Mouse (Mus musculus): ENCODE data around the gene Lzts2. TPM values are rescaled to one million over a fixed set of nuclear protein-coding genes. Genes with fewer than 3 reads are reported as not detected.

The Lzts2 gene
- polyA plus RNA-seq, 1 experiment from 2014 or later, result 107 TPM

- no peaks in the 10 kb centered on the region for H3K9me3 ChIP-seq
- peaks cover 23% of the 10 kb centered on the region for H3K4me1 ChIP-seq
- H3K9ac ChIP-seq, result peak overlapping the region; percentile 47; the same call in 1 of the 2 replicates
- peaks cover 6% of the 10 kb centered on the region; the same call in 1 of the 2 replicates for H3K36me3 ChIP-seq
- ATAC-seq (ENCODE audit: insufficient number of reproducible peaks, insufficient read depth, low FRiP score, low TSS enrichment), result no peak
- H3K27me3 ChIP-seq, result no peaks in the 10 kb centered on the region
- H3K4me3 ChIP-seq, result peak overlapping the region; percentile 52
- H3K4me2 ChIP-seq (replicated peaks), result peak overlapping the region; percentile 73
- WGBS, result 40% methylated on average over 7 of the region's 7 CpGs
- H3K27ac ChIP-seq, result peak overlapping the region; percentile 96
These were observed 43.5 kb downstream of the Lzts2 start for GRCm38 (mm10) chr19:45057724-45058112.

GRCm38 (mm10) chr19:45058113-45058839, 44.1 kb downstream of the Lzts2 start:
- peak overlapping the region; percentile 73 for H3K4me2 ChIP-seq (replicated peaks)
- peaks cover 6% of the 10 kb centered on the region; the same call in 1 of the 2 replicates for H3K36me3 ChIP-seq
- peaks cover 23% of the 10 kb centered on the region for H3K4me1 ChIP-seq
- under 1% methylated on average over 34 of the region's 34 CpGs for WGBS
- peak overlapping the region; percentile 96 for H3K27ac ChIP-seq
- H3K9ac ChIP-seq, result peak overlapping the region; percentile 72
- ATAC-seq (ENCODE audit: insufficient number of reproducible peaks, insufficient read depth, low FRiP score, low TSS enrichment), result peak; percentile 94
- no peaks in the 10 kb centered on the region for H3K27me3 ChIP-seq
- no peaks in the 10 kb centered on the region for H3K9me3 ChIP-seq
- H3K4me3 ChIP-seq, result peak overlapping the region; percentile 52

GRCm38 (mm10) chr19:45058841-45059240, 44.6 kb downstream of the Lzts2 start:
- no peak for ATAC-seq (ENCODE audit: insufficient number of reproducible peaks, insufficient read depth, low FRiP score, low TSS enrichment)
- Histone ChIP-seq H3K4me1 (peaks cover 23% of the 10 kb centered on the region), H3K9me3 (no peaks in the 10 kb centered on the region), H3K27ac (peak overlapping the region; percentile 96), H3K27me3 (peaks cover under 1% of the 10 kb centered on the region), H3K4me3 (peak overlapping the region; percentile 52), H3K4me2 (replicated peaks) (peak overlapping the region; percentile 73), H3K36me3 (0 out of 2 replicates have a peak, but pooled peaks cover under 1% of the 10 kb centered on the region), H3K9ac (peak overlapping the region; percentile 72)
- WGBS, result under 1% methylated on average over 14 of the region's 14 CpGs

- no peak overlapping the region for H3K4me3 ChIP-seq
- H3K9me3 ChIP-seq, result no peaks in the 10 kb centered on the region
- no peak for ATAC-seq (ENCODE audit: insufficient number of reproducible peaks, insufficient read depth, low FRiP score, low TSS enrichment)
- H3K4me2 ChIP-seq (replicated peaks), result peak overlapping the region; percentile 17; the same call in 1 of the 2 replicates
- peaks cover 50% of the 10 kb centered on the region for H3K27me3 ChIP-seq
- H3K4me1 ChIP-seq, result 0 out of 2 replicates have a peak, but pooled peaks cover 10% of the 10 kb centered on the region
- WGBS, result 45% methylated on average over 20 of the region's 20 CpGs
- H3K27ac ChIP-seq, result no peak overlapping the region
- no peaks in the 10 kb centered on the region for H3K36me3 ChIP-seq
- no peak overlapping the region for H3K9ac ChIP-seq
These were observed 49.5 kb downstream of the Lzts2 start for GRCm38 (mm10) chr19:45063565-45064292.

GRCm38 (mm10) chr19:45065226-45065625, 51.0 kb downstream of the Lzts2 start:
- WGBS, result 6% methylated on average over 21 of the region's 21 CpGs
- Histone ChIP-seq H3K9ac (no peak overlapping the region), H3K27me3 (peaks cover 56% of the 10 kb centered on the region), H3K4me1 (0 out of 2 replicates have a peak, but pooled peaks cover 4% of the 10 kb centered on the region), H3K4me3 (no peak overlapping the region), H3K36me3 (no peaks in the 10 kb centered on the region), H3K9me3 (no peaks in the 10 kb centered on the region), H3K4me2 (replicated peaks) (no peak overlapping the region), H3K27ac (no peak overlapping the region)
- no peak for ATAC-seq (ENCODE audit: insufficient number of reproducible peaks, insufficient read depth, low FRiP score, low TSS enrichment)

- Histone ChIP-seq H3K4me1 (0 out of 2 replicates have a peak, but pooled peaks cover 4% of the 10 kb centered on the region), H3K9ac (no peak overlapping the region), H3K36me3 (no peaks in the 10 kb centered on the region), H3K4me3 (no peak overlapping the region), H3K9me3 (no peaks in the 10 kb centered on the region), H3K27me3 (peaks cover 62% of the 10 kb centered on the region), H3K27ac (no peak overlapping the region), H3K4me2 (replicated peaks) (no peak overlapping the region)
- ATAC-seq (ENCODE audit: insufficient number of reproducible peaks, insufficient read depth, low FRiP score, low TSS enrichment), result no peak
- WGBS, result 14% methylated on average over 17 of the region's 17 CpGs
These were observed 53.0 kb downstream of the Lzts2 start for GRCm38 (mm10) chr19:45067170-45067569.

- no peak overlapping the region for H3K4me2 ChIP-seq (replicated peaks)
- H3K9me3 ChIP-seq, result no peaks in the 10 kb centered on the region
- H3K36me3 ChIP-seq, result no peaks in the 10 kb centered on the region
- WGBS, result 75% methylated on average over 7 of the region's 7 CpGs
- peaks cover 62% of the 10 kb centered on the region for H3K27me3 ChIP-seq
- ATAC-seq (ENCODE audit: insufficient number of reproducible peaks, insufficient read depth, low FRiP score, low TSS enrichment), result no peak
- H3K9ac ChIP-seq, result no peak overlapping the region
- H3K4me1 ChIP-seq, result 0 out of 2 replicates have a peak, but pooled peaks cover 4% of the 10 kb centered on the region
- H3K4me3 ChIP-seq, result no peak overlapping the region
- H3K27ac ChIP-seq, result no peak overlapping the region
These were observed 53.7 kb downstream of the Lzts2 start for GRCm38 (mm10) chr19:45067758-45068510.

GRCm38 (mm10) chr19:45073871-45074542, 59.8 kb downstream of the Lzts2 start:
- Histone ChIP-seq H3K27me3 (peaks cover 44% of the 10 kb centered on the region), H3K4me3 (peak overlapping the region; percentile 59), H3K4me2 (replicated peaks) (peak overlapping the region; percentile 93), H3K9me3 (no peaks in the 10 kb centered on the region), H3K27ac (peak overlapping the region; percentile 89), H3K36me3 (no peaks in the 10 kb centered on the region), H3K4me1 (peaks cover 35% of the 10 kb centered on the region), H3K9ac (peak overlapping the region; percentile 64)
- WGBS, result 9% methylated on average over 20 of the region's 20 CpGs
- ATAC-seq (ENCODE audit: insufficient number of reproducible peaks, insufficient read depth, low FRiP score, low TSS enrichment), result no peak

- peak within 1 kb of the TSS; percentile 93 for H3K4me2 ChIP-seq (replicated peaks)
- H3K4me3 ChIP-seq, result peak within 1 kb of the TSS; percentile 59
- H3K27ac ChIP-seq, result peak within 1 kb of the TSS; percentile 89
- under 1% methylated on average over 45 of the region's 45 CpGs for WGBS
- H3K9ac ChIP-seq, result peak within 1 kb of the TSS; percentile 64
- H3K4me1 ChIP-seq, result peaks cover 43% of the 10 kb centered on the region
- peaks cover 46% of the 10 kb centered on the region for H3K27me3 ChIP-seq
- peak; percentile 43; the same call in 1 of the 2 replicates for ATAC-seq (ENCODE audit: insufficient number of reproducible peaks, insufficient read depth, low FRiP score, low TSS enrichment)
- no peaks in the 10 kb centered on the region for H3K36me3 ChIP-seq
- no peaks in the 10 kb centered on the region for H3K9me3 ChIP-seq
These were observed 60.5 kb downstream of the Lzts2 start, which contains the start of gene Kazald1 for GRCm38 (mm10) chr19:45074580-45075322. Kazald1 (plus strand) TSS chr19:45075241.

- Histone ChIP-seq H3K4me1 (peaks cover 50% of the 10 kb centered on the region), H3K4me3 (peak overlapping the region; percentile 59), H3K27ac (peak overlapping the region; percentile 89), H3K9me3 (no peaks in the 10 kb centered on the region), H3K27me3 (peaks cover 51% of the 10 kb centered on the region), H3K36me3 (no peaks in the 10 kb centered on the region), H3K4me2 (replicated peaks) (peak overlapping the region; percentile 93), H3K9ac (peak overlapping the region; percentile 64)
- ATAC-seq (ENCODE audit: insufficient number of reproducible peaks, insufficient read depth, low FRiP score, low TSS enrichment), result 0 out of 2 replicates have a peak, but pooled peaks have one; percentile 16
- WGBS, result 1% methylated on average over 32 of the region's 32 CpGs
These were observed 61.3 kb downstream of the Lzts2 start for GRCm38 (mm10) chr19:45075323-45076035.

All from embryonic facial prominence, embryonic 12.5 days (tissue).